Comparison of ENCODE assay signal across 8 mouse cellular contexts in the genomic region with DNA sequence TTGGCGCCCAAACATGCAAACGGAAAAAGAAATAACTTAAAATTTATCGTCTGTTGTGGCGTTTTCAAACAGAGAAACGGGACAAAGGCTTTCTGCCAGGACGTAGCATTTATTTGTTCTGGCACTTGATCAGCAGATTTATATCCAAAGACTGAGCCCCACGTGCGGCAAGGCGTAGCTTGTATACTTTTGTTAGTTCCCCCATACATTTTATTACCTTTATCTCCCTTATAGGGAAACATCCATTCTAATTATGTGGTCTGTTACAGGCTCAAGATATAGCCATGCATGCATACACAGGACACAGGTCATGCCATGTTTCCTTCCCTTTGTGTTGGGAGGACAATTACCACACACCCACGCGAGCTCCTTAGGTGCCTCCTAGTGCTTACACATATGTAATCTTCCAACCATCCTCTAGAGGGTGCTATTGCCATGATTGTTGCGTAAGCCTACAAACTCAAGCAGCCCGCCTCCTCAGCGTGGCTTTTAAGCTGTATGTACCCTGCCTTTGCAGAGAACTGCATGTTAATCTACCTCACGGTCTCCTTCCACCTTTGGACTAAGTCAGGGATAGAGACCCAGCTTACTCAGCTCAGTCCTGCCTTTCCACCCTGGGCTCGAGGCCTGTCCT. TPM values are rescaled to one million over a fixed set of nuclear protein-coding genes. Genes with fewer than 3 reads are reported as not detected.
DNase-seq lines count a peak whose midpoint lies in the region; ATAC-seq lines count a peak whose summit lies in the region.

No protein-coding gene starts in this region.

- H3K4me3 ChIP-seq in hindbrain, embryonic 16.5 days (ENCODE audit: low read length): no peak overlapping the region

- DNase-seq in T-cell, adult 2 months (ENCODE audit: low spot score): peak; percentile 72
- peak; percentile 80 to 89 for DNase-seq in cerebellum, postnatal 10 days
- DNase-seq in frontal cortex, postnatal 10 days (ENCODE audit: low spot score in 2 of 2): peak; percentile 46 to 50
- peak; percentile 79 for DNase-seq in left cerebral cortex, adult 11 months (ENCODE audit: low spot score)
- peak; percentile 86 for DNase-seq in lung, postnatal 25 days (ENCODE audit: low spot score)
- DNase-seq in retina, postnatal 7 days (ENCODE audit: low read depth, low spot score): peak; percentile 72
- peak; percentile 55 for DNase-seq in urinary bladder, postnatal 14 days (ENCODE audit: low spot score)

- ATAC-seq in hindbrain, embryonic 16.5 days: peak; percentile 81

- H3K27me3 ChIP-seq in hindbrain, embryonic 16.5 days (replicated peaks; ENCODE audit: control insufficient read depth, insufficient read depth, low read length): no peaks in the 10 kb centered on the region

- peak overlapping the region; percentile 24 for H3K4me2 ChIP-seq in hindbrain, embryonic 16.5 days (ENCODE audit: low read length)

- H3K9me3 ChIP-seq in hindbrain, embryonic 16.5 days (ENCODE audit: control insufficient read depth, low read length): no peaks in the 10 kb centered on the region

- no peaks in the 10 kb centered on the region for H3K36me3 ChIP-seq in hindbrain, embryonic 16.5 days (ENCODE audit: control insufficient read depth, insufficient read depth, low read length)

- 30% methylated on average over 16 of the region's 16 CpGs for WGBS in hindbrain, embryonic 16.5 days

- H3K27ac ChIP-seq in hindbrain, embryonic 16.5 days (ENCODE audit: low read depth, low read length): no peak overlapping the region

- peaks cover 5% of the 10 kb centered on the region for H3K4me1 ChIP-seq in hindbrain, embryonic 16.5 days (ENCODE audit: control insufficient read depth, insufficient read depth, low read depth, low read length)

- no peak overlapping the region for H3K9ac ChIP-seq in hindbrain, embryonic 16.5 days (ENCODE audit: low read depth, low read length)

RNA-seq across cellular contexts. Expression of gene Plek2, which starts 12.4 kb away (rescaled TPM):
- polyA plus RNA-seq in hindbrain, embryonic 16.5 days (2015; fragmentation: Nextera tagmentation; extraction: Ambion mirVana): 2.8 and 3.3 TPM in 2 replicates

RNA-seq across cellular contexts. Expression of gene Eif2s1, which starts 57.6 kb away (rescaled TPM):
- polyA plus RNA-seq in hindbrain, embryonic 16.5 days (2015; fragmentation: Nextera tagmentation; extraction: Ambion mirVana): 138 and 143 TPM in 2 replicates

RNA-seq across cellular contexts. Expression of gene Atp6v1d, which starts 57.8 kb away (rescaled TPM):
- polyA plus RNA-seq in hindbrain, embryonic 16.5 days (2015; fragmentation: Nextera tagmentation; extraction: Ambion mirVana): 119 and 132 TPM in 2 replicates
